Mouse (Mus musculus) induced T-regulatory cell, adult 2 months (primary cell): ENCODE results near the gene Cdh23.

Source experiments
- DNase-seq: peaks from one replicate; pipeline ENCODE4 v3.0.0-alpha.2; 2012; ENCODE audit warnings: low read depth

The Cdh23 gene

GRCm38 (mm10) chr10:60400507-60401295 is 295.6 kb downstream of the Cdh23 start:
- DNase-seq, result no peak

DNA sequence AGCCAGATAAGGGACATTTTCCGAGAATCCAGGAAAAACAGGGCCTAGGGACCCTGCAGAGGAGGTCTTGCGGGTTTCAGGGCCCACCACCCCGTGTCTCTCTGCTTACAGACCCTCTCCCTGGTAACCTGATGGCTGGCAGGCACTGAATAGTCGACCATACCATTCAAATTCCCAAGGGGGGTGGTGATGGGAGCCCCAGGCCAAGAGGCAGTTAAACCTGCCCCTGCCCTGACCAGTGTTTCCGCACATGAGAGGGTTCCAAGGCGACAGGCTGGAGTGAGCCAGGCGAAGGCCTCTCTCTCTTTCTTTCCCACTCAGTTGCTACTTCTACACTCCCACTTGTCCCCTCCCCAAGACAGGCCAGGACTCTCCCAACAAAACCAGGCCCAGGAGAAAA is 296.8 kb downstream of the Cdh23 start, which contains the start of gene Gm17455:
Gm17455 (plus strand) TSS at position 278 of the 400 bp plus-strand sequence.
- no peak for DNase-seq

- DNase-seq, result no peak
Observed at GRCm38 (mm10) chr10:60398051-60398814, 298.1 kb downstream of the Cdh23 start.

GRCm38 (mm10) chr10:60395605-60396004 is 300.7 kb downstream of the Cdh23 start:
- no peak for DNase-seq

GRCm38 (mm10) chr10:60394936-60395335 is 301.4 kb downstream of the Cdh23 start:
- DNase-seq, result no peak

DNA sequence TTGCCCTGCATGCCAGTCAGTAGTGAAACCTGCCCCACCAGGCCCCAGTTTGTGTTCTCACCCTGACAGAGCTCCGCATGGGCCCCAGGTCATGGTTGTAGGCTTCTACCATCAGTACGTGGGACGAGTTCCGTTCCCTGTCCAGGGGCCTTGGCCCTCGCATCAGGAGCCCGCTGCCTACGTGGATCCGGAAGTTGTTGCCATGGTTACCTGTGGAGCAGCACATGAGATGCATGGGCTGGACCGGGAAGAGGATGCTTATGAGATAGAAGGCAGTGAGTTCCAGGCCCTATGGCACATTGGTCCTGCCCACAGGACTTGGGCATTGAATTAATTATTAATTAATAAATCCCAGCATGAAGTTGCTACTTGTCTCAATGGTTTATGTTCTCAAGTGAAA is 304.6 kb downstream of the Cdh23 start:
- DNase-seq, result no peak

- no peak for DNase-seq
Observed at GRCm38 (mm10) chr10:60390904-60391420, 305.3 kb downstream of the Cdh23 start.

GRCm38 (mm10) chr10:60390177-60390903 is 305.9 kb downstream of the Cdh23 start:
- peak; percentile 70 for DNase-seq

- peak; percentile 83 for DNase-seq
Observed at GRCm38 (mm10) chr10:60389447-60389865, 306.8 kb downstream of the Cdh23 start.

GRCm38 (mm10) chr10:60388332-60388731 is 308.0 kb downstream of the Cdh23 start:
- peak; percentile 22 for DNase-seq

GRCm38 (mm10) chr10:60381142-60381925 is 315.0 kb downstream of the Cdh23 start:
- DNase-seq, result peak; percentile 86

- peak; percentile 68 for DNase-seq
Observed at GRCm38 (mm10) chr10:60380229-60380628, 316.1 kb downstream of the Cdh23 start.

- no peak for DNase-seq
Observed at GRCm38 (mm10) chr10:60379419-60379957, 316.8 kb downstream of the Cdh23 start.

GRCm38 (mm10) chr10:60376704-60377103 is 319.6 kb downstream of the Cdh23 start:
- peak; percentile 13 for DNase-seq

- DNase-seq, result peak; percentile 40
Observed at GRCm38 (mm10) chr10:60373937-60374578, 322.2 kb downstream of the Cdh23 start.

DNA sequence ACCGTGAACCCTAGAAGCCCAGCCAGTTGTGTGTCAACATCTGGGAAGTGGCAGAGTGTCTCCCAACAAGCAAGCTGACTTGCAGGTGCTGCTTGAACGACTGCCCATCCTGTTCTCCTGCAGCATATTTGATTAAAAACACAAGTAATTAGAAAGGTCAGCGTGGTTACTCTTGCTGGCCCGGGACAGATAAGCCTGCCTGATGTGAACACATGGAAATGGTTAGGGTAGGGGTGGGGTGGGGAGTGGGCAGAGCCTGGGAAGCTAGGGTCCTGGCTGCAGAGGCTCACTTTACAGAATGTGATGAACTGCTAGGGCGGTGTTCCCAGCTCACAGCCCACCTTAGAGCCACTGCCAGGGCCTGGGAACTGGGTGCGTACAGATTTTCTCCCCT is 322.8 kb downstream of the Cdh23 start:
- DNase-seq, result no peak

DNA sequence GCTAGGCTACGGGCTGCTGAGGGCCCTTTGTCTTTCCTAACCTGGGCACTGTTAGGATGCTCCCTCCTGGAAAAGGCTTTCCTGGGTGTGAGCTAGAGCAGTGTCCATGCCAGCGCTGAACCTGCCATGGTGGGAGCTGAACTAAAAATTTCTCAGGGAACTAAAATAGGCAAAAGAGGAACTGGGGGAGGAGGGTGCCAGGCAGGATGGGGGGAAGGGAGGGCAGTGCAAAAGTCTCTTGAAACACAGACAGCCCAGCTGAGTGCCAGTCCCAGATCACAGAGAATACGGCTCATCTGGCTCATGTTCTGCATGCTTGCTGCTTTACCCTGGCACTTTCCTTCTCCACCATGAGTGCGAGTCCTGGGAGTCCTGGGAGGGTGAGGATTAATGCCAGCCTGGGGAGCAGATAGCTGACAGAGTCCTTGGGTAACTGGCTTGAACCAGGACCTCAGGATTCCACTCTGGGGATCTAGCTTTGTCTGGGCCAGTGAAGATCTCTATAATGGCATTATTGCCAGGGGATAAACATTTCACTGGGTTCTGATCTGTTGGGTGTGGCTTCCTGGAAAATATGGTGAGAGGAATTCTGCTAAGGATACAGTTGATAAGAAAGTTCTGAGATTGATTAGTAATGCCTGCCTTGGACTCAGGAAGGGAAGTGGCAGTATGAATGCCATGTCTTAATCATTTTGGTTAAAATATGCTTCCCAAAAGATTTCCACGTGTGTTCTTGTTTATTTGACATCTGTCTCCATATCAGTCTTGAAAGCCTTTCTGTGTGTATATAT is 324.5 kb downstream of the Cdh23 start:
- DNase-seq, result peak; percentile 48

GRCm38 (mm10) chr10:60370601-60371061 is 325.7 kb downstream of the Cdh23 start:
- peak; percentile 62 for DNase-seq

GRCm38 (mm10) chr10:60370098-60370497 is 326.2 kb downstream of the Cdh23 start:
- no peak for DNase-seq

- no peak for DNase-seq
Observed at GRCm38 (mm10) chr10:60369405-60369804, 326.9 kb downstream of the Cdh23 start.
